Mouse (Mus musculus) lung, postnatal 0 days (tissue): ENCODE measurements around the gene Vac14.

ENCODE experiments used
- CTCF ChIP-seq: IDR thresholded peaks from 2 replicates; pipeline ENCODE4 v1.5.1; 2016; ENCODE audit warnings: antibody characterized with exemption, mild to moderate bottlenecking
- EP300 ChIP-seq: IDR thresholded peaks from 2 replicates; pipeline ENCODE4 v1.6.1; 2016; ENCODE audit warnings: antibody characterized with exemption, mild to moderate bottlenecking, control low read depth

DNA sequence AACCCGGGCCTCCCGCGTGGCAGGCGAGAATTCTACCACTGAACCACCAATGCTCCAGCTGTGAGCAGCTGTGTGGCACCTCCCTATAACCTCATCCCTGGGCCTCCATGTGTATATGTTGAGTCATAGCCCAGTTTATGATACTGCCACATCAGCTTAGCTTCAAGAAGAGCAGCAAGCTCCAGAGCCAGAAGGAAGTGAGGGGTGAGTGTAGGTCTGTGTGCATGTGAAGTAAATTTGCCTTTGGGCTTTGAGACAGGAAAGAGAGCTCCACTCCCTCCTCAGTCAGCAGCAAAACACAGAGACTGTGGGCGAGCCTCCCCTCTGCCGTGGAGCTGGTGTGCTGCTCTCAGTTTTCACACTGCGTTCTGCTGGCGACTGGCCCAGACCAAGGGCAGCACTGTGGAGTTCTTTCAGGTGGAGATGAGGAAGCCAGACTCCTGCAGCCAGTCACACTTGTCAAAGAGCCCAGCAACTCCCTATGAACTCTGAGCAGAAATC is 12.2 kb downstream of the Vac14 start:
- TF ChIP-seq CTCF, result no peak
- no peak for TF ChIP-seq EP300
